Comparison of ENCODE assay signal across 8 mouse cellular contexts in genomic region chr15:94661398-94661797, GRCm38 (mm10). TPM values are rescaled to one million over a fixed set of nuclear protein-coding genes. Genes with fewer than 3 reads are reported as not detected.
DNase-seq lines count a peak whose midpoint lies in the region; ATAC-seq and TF ChIP-seq lines count a peak whose summit lies in the region.

No protein-coding gene starts in this region.

- no peak overlapping the region for H3K4me2 ChIP-seq in kidney, embryonic 14.5 days (replicated peaks; ENCODE audit: low read depth, low read length)

- peak; percentile 60 for DNase-seq in CD4-positive, CD25-positive, alpha-beta regulatory T cell, adult 2 months (ENCODE audit: low read depth, low spot score)
- DNase-seq in kidney, postnatal 14 days: peak; percentile 28
- no peak for DNase-seq in lung, adult 2 months
- no peak for DNase-seq in spleen, postnatal 36 days (ENCODE audit: low spot score in 2 of 2)
- no peak for DNase-seq in kidney, postnatal 10 days

- no peak overlapping the region for H3K27ac ChIP-seq in kidney, embryonic 14.5 days (ENCODE audit: low read depth, low read length)

- ATAC-seq in CD4-positive, CD25-positive, alpha-beta regulatory T cell, adult 4 months: no peak
- ATAC-seq in kidney, embryonic 14.5 days (ENCODE audit: low FRiP score, low TSS enrichment): no peak
- peak; percentile 46 for ATAC-seq in activated CD4-positive, CD25-positive, alpha-beta regulatory T cell, adult 4 months

- H3K4me3 ChIP-seq in kidney, embryonic 14.5 days (ENCODE audit: low read length): no peak overlapping the region
- H3K4me3 ChIP-seq in lung, adult 2 months (replicated peaks; ENCODE audit: extremely low read depth, low read depth, low read length): no peak overlapping the region

- H3K9me3 ChIP-seq in kidney, embryonic 14.5 days (ENCODE audit: control insufficient read depth, low read length): no peaks in the 10 kb centered on the region

- no peaks in the 10 kb centered on the region for H3K27me3 ChIP-seq in kidney, embryonic 14.5 days (ENCODE audit: control insufficient read depth, insufficient read depth, low read length)

- H3K9ac ChIP-seq in kidney, embryonic 14.5 days (ENCODE audit: low read depth, low read length): no peak overlapping the region

- TF ChIP-seq POLR2A in lung, adult 2 months (IDR thresholded peaks at IDR 0.05; ENCODE audit: borderline replicate concordance, extremely low read depth, low read depth, low read length): no peak

- H3K36me3 ChIP-seq in kidney, embryonic 14.5 days (ENCODE audit: control insufficient read depth, insufficient read depth, low read length): no peaks in the 10 kb centered on the region

- 24% methylated on average over 9 of the region's 9 CpGs for WGBS in kidney, embryonic 14.5 days
- 15% methylated on average over 9 of the region's 9 CpGs for WGBS in lung, adult 2 months

- H3K4me1 ChIP-seq in kidney, embryonic 14.5 days (ENCODE audit: control insufficient read depth, insufficient read depth, low read length): 0 out of 2 replicates have a peak, but pooled peaks cover 3% of the 10 kb centered on the region
- no peaks in the 10 kb centered on the region; the same call in 1 of the 2 replicates for H3K4me1 ChIP-seq in lung, adult 2 months (ENCODE audit: control insufficient read depth, insufficient read depth, low read length)

- TF ChIP-seq CTCF in lung, adult 2 months (IDR thresholded peaks at IDR 0.05; ENCODE audit: insufficient read depth, low read length): 0 out of 2 replicates have a peak, but pooled peaks have one; percentile 2

RNA-seq across cellular contexts. Expression of gene Tmem117, which starts 32.4 kb away (rescaled TPM):
- not detected for polyA plus RNA-seq in CD4-positive, CD25-positive, alpha-beta regulatory T cell, adult 4 months (2017; shearing (Covaris generic))
- 4.4 and 6.5 TPM in 2 replicates for polyA plus RNA-seq in kidney, embryonic 14.5 days (2014; fragmentation: Nextera tagmentation; extraction: Ambion mirVana)
- polyA plus RNA-seq in activated CD4-positive, CD25-positive, alpha-beta regulatory T cell, adult 4 months (2017; shearing (Covaris generic)): under 1 TPM in 1 of 2 experiments, not detected in 1; 0.49 TPM
- polyA plus RNA-seq in lung, adult 2 months (2012; rRNA removed): 0.52 and 1.3 TPM in 2 replicates

Comparison
In these comparisons a context has a peak if more than half of its experiments do, and no peak if none do; other contexts are left out.
1. DNase-seq: peak in CD4-positive, CD25-positive, alpha-beta regulatory T cell, adult 2 months (single experiment) and kidney, postnatal 14 days (single experiment); none in lung, adult 2 months (single experiment), spleen, postnatal 36 days (0 of 2) and kidney, postnatal 10 days (single experiment).